Mouse (Mus musculus): ENCODE measurements at regions not wholly inside any gene's neighbourhood (a gene's known extent, or its start where the extent isn't known, plus 50 kb on each side); places are given as distances from the start of the nearest gene placed in this dataset.

GRCm38 (mm10) chr11:33061570-33061969 lies 85.6 kb downstream of the Fgf18 start:
- no peak for DNase-seq

GRCm38 (mm10) chr11:33060352-33060751 lies 86.8 kb downstream of the Fgf18 start:
- DNase-seq, result no peak

- DNase-seq, result no peak
Observed at GRCm38 (mm10) chr11:33050216-33050615, 97.0 kb downstream of the Fgf18 start.

GRCm38 (mm10) chr11:33039854-33040792 lies 107.1 kb downstream of the Fgf18 start:
- no peak for DNase-seq

- DNase-seq, result no peak
Observed at GRCm38 (mm10) chr11:33036367-33036766, 110.8 kb downstream of the Fgf18 start.

- peak; percentile 33 for DNase-seq
Observed at GRCm38 (mm10) chr11:33028920-33029319, 118.3 kb downstream of the Fgf18 start.

- DNase-seq, result no peak
Observed at GRCm38 (mm10) chr11:33027121-33027520, 120.1 kb downstream of the Fgf18 start.

- DNase-seq, result peak; percentile 78
Observed at GRCm38 (mm10) chr11:33013229-33014185, 133.7 kb downstream of the Fgf18 start.

- DNase-seq, result peak; percentile 63
Observed at GRCm38 (mm10) chr11:33012384-33013160, 134.6 kb downstream of the Fgf18 start.

- no peak for DNase-seq
Observed at GRCm38 (mm10) chr11:33008611-33009010, 138.6 kb downstream of the Fgf18 start.

GRCm38 (mm10) chr11:33007826-33008530 lies 139.2 kb downstream of the Fgf18 start:
- DNase-seq, result peak; percentile 36

GRCm38 (mm10) chr11:33007366-33007765 lies 139.8 kb downstream of the Fgf18 start:
- peak; percentile 48 for DNase-seq

GRCm38 (mm10) chr11:33005183-33005582 lies 142.0 kb downstream of the Fgf18 start:
- DNase-seq, result no peak

- peak; percentile 85 for DNase-seq
Observed at GRCm38 (mm10) chr11:33004603-33005002, 142.6 kb downstream of the Fgf18 start.

- DNase-seq, result no peak
Observed at GRCm38 (mm10) chr11:32999684-33000255, 147.4 kb downstream of the Fgf18 start.

- no peak for DNase-seq
Observed at GRCm38 (mm10) chr11:32998687-32999605, 148.3 kb downstream of the Fgf18 start.

- peak; percentile 14 for DNase-seq
Observed at GRCm38 (mm10) chr11:32994391-32994790, 152.8 kb downstream of the Fgf18 start.

- DNase-seq, result peak; percentile 43
Observed at GRCm38 (mm10) chr11:32993439-32993838, 153.8 kb downstream of the Fgf18 start.

GRCm38 (mm10) chr11:32991036-32991616 lies 156.1 kb downstream of the Fgf18 start:
- DNase-seq, result peak; percentile 70

GRCm38 (mm10) chr11:32990201-32990600 lies 157.0 kb downstream of the Fgf18 start:
- peak; percentile 45 for DNase-seq

All from lung, postnatal 10 days (tissue).